Mouse (Mus musculus) B cell, adult (primary cell): Measurements from ENCODE around the gene Pgm5. TPM values are rescaled to one million over a fixed set of nuclear protein-coding genes. Genes with fewer than 3 reads are reported as not detected.

ENCODE experiments used
- total RNA-seq: library from RNA; stranded (reverse); gene quantifications from 4 replicates; pipeline ENCODE4 v1.2.4, GENCODE M21; 2023; ENCODE audit not compliant: inconsistent age

Gene Pgm5
- total RNA-seq, result not detected in 4 replicates

DNA sequence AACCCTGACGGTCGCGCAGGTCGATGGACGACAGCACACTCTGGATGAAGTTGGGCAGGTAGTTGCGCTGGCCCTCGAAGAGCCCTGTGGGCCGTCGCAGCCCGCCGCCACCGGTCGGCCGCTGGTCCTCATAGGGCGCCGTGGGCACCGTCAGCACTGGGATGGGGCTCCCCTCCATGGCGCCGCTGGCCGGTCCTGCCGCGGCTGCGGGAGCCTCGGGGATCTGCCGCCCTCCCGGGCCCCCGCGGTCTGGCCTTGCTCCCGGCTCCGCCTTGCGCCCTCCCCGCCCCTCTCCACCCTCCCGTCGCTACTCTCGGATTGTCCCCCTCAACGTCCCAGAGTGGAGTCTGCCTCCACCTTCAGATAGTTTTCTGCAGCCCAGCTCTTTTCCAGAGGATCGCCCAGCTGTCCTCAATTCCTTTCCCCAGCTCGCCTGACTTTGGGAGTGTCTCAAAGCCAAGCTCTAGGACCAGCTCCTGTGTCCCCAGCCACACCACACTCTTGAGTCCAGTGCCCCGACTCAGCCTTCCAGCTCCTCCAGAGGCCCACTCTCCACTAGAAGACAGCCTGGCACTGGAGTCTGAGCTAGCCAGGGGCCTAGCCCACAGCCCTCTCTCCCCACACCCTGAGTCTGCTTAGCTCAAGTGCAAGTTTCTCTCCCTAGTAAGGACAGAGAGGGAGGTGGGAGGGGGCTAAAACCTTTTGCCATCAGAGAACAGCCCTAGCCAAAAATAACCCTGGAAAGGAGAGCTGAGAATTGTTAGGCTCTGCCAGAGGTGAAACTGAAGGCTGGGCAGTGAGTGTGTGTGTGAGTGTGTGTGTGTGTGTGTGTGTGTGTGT lies at the start of gene Pgm5:
Pgm5 (minus strand) TSS at position 244 of the 840 bp plus-strand sequence.

DNA sequence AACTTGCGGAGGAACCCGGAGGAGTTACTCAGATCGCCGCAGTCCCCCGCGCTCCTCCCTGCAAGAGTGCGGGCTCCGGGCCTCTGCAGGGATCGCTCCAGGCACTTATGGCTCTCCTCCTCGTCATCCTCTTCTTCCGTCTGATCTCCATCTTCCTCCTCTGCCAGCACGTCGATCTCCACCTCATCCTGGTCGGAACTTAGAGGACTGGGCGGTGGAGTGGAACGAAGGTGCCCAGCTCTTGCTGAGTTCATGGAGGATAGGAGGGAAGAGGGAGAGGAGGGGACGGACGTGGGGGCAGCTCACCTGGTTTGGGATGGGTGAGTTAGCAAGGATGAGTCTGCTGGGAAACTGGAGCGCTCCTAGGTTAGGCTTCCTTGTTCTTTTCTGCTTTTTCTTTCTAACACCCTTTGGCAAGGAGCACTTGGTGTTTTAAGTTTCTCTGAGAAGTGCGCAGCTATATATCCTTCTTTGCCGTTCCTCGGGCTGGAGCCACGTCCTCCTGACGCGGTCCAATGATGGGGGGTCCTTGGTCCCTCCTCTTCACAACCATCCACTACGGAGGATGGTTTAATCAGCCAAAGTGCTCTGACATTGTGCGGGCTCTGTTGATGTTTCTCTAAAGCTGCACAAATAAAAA lies 39.0 kb upstream of the Pgm5 start, which contains the start of gene Foxd4:
Foxd4 (minus strand) TSS at position 617 of the 640 bp plus-strand sequence.

DNA sequence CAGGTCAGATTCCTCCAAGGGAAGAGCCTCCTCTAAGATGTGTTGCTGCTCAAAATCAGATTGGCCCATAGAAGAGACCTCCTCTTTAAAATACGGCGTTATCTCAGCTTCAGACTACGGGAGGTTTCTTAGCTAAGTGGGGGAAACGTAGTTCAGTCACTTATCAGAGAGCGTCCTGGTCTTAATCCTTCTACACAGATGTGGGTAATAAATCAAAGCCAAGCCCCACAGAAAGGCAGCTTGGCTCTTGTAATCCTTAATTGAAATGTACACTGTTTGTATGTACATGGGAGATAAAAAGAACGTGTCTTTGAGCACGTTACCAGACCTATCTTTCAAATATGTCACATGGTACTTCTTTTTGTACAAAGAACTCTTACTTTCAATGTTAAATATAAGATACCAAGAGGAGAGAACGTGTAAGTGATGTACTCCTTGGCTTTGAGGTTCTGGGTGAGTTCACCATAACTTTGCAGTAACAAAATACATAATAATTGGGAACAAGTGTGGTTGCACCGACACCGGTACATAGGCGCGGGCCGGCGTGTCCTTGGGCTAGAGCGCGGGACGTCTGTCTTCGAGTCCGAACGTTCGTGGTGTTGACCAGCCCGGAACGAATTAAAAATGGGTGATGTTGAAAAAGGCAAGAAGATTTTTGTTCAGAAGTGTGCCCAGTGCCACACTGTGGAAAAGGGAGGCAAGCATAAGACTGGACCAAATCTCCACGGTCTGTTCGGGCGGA lies 13.6 kb upstream of the Pgm5 start, which contains the start of gene Gm10053:
Gm10053 (plus strand) TSS at position 558 of the 742 bp plus-strand sequence.

DNA sequence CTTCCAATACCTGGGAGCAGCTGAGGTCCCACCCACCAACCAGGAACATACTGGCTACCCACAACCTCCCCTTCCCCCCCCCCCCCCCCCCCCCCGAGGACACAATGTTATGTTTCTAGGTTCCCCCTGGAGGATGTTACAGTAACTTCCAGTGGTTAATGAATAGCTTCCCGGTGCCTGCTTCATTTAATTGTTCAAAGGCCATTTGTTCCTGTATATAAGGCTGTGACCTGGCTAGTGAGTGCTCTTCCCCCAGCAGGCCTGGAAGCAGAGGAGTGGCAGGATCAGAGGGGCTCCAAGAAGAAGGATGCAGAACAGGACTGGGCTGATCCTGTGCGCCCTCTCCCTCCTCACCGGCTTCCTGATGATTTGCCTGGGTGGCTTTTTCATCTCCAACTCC lies 187.9 kb downstream of the Pgm5 start, which contains the start of gene Tmem252:
Tmem252 (plus strand) TSS at position 247 of the 400 bp plus-strand sequence.

Other genes with a start within 250 kb of the Pgm5 start
- gene Tmem252, start 187.8 kb downstream of the Pgm5 start, total RNA-seq, result 0.16 TPM in 1 of 4 replicates, not detected in the others
- gene Gm10053, start 13.8 kb upstream of the Pgm5 start, total RNA-seq, result 33.5 to 39.0 TPM (median 36.2 TPM) in 4 replicates
- not detected in 4 replicates for gene Foxd4, start 39.3 kb upstream of the Pgm5 start, total RNA-seq
- 10.5 to 12.7 TPM (median 11.6 TPM) in 4 replicates for gene Cbwd1, start 99.8 kb upstream of the Pgm5 start, total RNA-seq
- 232 to 262 TPM (median 239 TPM) in 4 replicates for gene Dock8, start 137.7 kb upstream of the Pgm5 start, total RNA-seq